17 mouse cellular contexts compared by ENCODE assay signal in genomic region chr3:157279717-157280116, GRCm38 (mm10).
"Had no signal": no experiment of that assay in that cellular context is flagged by ENCODE, and none has a peak within 500 bp of the region (broad histone marks: within the 10 kb centered on the region; RNA-seq: fewer than 3 reads in every experiment).

No protein-coding gene starts in this region.

- ATAC-seq: liver, embryonic 12.5 days; liver, postnatal 0 days; lung, postnatal 0 days; midbrain, embryonic 13.5 days; midbrain, embryonic 15.5 days; midbrain, embryonic 16.5 days had no signal

- DNase-seq: left cerebral cortex, postnatal 4 days; liver; liver, embryonic 13.5 days; liver, postnatal 0 days; lung, adult 18-20 months; lung, adult 2 months; lung, embryonic 14.5 days; lung, postnatal 10 days; lung, postnatal 14 days; lung, postnatal 36 days; lung, postnatal 4 days; midbrain, embryonic 14.5 days had no signal
